Comparison of ENCODE assay signal across 24 mouse cellular contexts in the genomic region with DNA sequence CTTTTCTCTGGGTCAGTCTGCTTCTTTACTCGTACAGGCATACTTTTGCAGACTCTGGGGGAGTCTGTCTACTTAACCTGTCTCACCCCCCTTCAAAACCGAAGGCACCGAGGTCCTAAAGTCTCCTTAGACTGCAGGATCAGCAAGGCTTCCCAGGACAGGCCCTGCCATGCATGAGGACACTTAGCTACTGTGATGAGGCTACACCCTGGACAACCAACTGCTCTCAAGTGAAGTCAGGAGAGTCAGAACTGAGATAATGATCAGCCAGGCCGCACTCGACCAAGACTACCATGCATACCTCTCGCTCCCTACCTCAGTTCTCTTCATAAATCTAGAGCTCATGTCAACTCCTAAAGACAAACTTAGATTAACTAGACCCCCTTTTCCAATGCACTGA.
"Had no signal": no experiment of that assay in that cellular context is flagged by ENCODE, and none has a peak within 500 bp of the region (broad histone marks: within the 10 kb centered on the region; RNA-seq: fewer than 3 reads in every experiment).

No protein-coding gene starts in this region.

- H3K4me3 ChIP-seq: layer of hippocampus, adult 2 months; limb, embryonic 10.5 days; limb, embryonic 13.5 days; liver, embryonic 12.5 days; liver, embryonic 15.5 days; lung, embryonic 15.5 days; megakaryocyte, embryonic 14.5 days; midbrain, embryonic 10.5 days; midbrain, embryonic 13.5 days; neural tube, embryonic 12.5 days; neural tube, embryonic 15.5 days had no signal

- H3K27ac ChIP-seq: hindbrain, postnatal 0 days; limb, embryonic 10.5 days; limb, embryonic 13.5 days; liver, embryonic 12.5 days; liver, embryonic 15.5 days; lung, embryonic 15.5 days; midbrain, embryonic 10.5 days; midbrain, embryonic 13.5 days; neural tube, embryonic 12.5 days; neural tube, embryonic 15.5 days; stomach, postnatal 0 days had no signal

- ATAC-seq: intestine, embryonic 16.5 days; liver, embryonic 12.5 days; midbrain, embryonic 13.5 days had no signal

- H3K36me3 ChIP-seq: limb, embryonic 10.5 days; limb, embryonic 13.5 days; liver, embryonic 12.5 days; liver, embryonic 15.5 days; lung, embryonic 15.5 days; midbrain, embryonic 10.5 days; midbrain, embryonic 13.5 days; neural tube, embryonic 12.5 days; neural tube, embryonic 15.5 days had no signal

- H3K9ac ChIP-seq: limb, embryonic 13.5 days; liver, embryonic 12.5 days; liver, embryonic 15.5 days; lung, embryonic 15.5 days; midbrain, embryonic 13.5 days; neural tube, embryonic 12.5 days; neural tube, embryonic 15.5 days had no signal

- H3K4me1 ChIP-seq: limb, embryonic 10.5 days; liver, embryonic 12.5 days; liver, embryonic 15.5 days; lung, embryonic 15.5 days; midbrain, embryonic 10.5 days; neural tube, embryonic 12.5 days had no signal

- H3K9me3 ChIP-seq: limb, embryonic 10.5 days; limb, embryonic 13.5 days; liver, embryonic 12.5 days; liver, embryonic 15.5 days; lung, embryonic 15.5 days; midbrain, embryonic 10.5 days; midbrain, embryonic 13.5 days; neural tube, embryonic 12.5 days; neural tube, embryonic 15.5 days had no signal

- H3K27me3 ChIP-seq: limb, embryonic 13.5 days; liver, embryonic 12.5 days; liver, embryonic 15.5 days; lung, embryonic 15.5 days; megakaryocyte, embryonic 14.5 days; midbrain, embryonic 13.5 days; neural tube, embryonic 12.5 days; neural tube, embryonic 15.5 days had no signal

- DNase-seq: layer of hippocampus, adult 9-11 months; liver; lung, adult 18-20 months; lung, postnatal 10 days; lung, postnatal 36 days; right cerebral cortex, adult 18-20 months; right cerebral cortex, postnatal 14 days; right cerebral cortex, postnatal 4 days; thymus, adult 2 months; thymus, postnatal 25 days had no signal

- H3K4me2 ChIP-seq: limb, embryonic 13.5 days; liver, embryonic 12.5 days; liver, embryonic 15.5 days; lung, embryonic 15.5 days; midbrain, embryonic 13.5 days; neural tube, embryonic 12.5 days; neural tube, embryonic 15.5 days had no signal
